Mouse (Mus musculus) lung, postnatal 0 days (tissue): ENCODE results near the gene Hoxd1. TPM values are rescaled to one million over a fixed set of nuclear protein-coding genes. Genes with fewer than 3 reads are reported as not detected.

ENCODE experiments used
- ATAC-seq: fragments of 200-750 bp; cut with Nextera tagmentation; 2 replicates; pipeline ENCODE4 v1.8.0; 2017; ENCODE audit warnings: moderate library complexity
- DNase-seq: peaks from one replicate; pipeline ENCODE4 v3.0.0-alpha.2; 2016; ENCODE audit warnings: low spot score
- H3K27ac ChIP-seq: fragments of 300-500 bp; sonication (generic); 2 replicates; pipeline ENCODE4 v1.5.1; 2014; ENCODE audit warnings: antibody characterized with exemption, mild to moderate bottlenecking, low read length, mixed read lengths
- H3K27me3 ChIP-seq: fragments of 300-500 bp; sonication (generic); replicated peaks from 2 replicates; pipeline ENCODE4 v1.6.1; 2014; ENCODE audit warnings: low read length, mixed read lengths; ENCODE audit not compliant: insufficient read depth
- H3K36me3 ChIP-seq: fragments of 300-500 bp; sonication (generic); 2 replicates; pipeline ENCODE4 v1.6.1; 2014; ENCODE audit warnings: low read length, mixed read lengths; ENCODE audit not compliant: insufficient read depth
- H3K4me1 ChIP-seq: fragments of 300-500 bp; sonication (generic); 2 replicates; pipeline ENCODE4 v1.6.1; 2014; ENCODE audit warnings: antibody characterized with exemption, low read depth, low read length, mixed read lengths; ENCODE audit not compliant: insufficient read depth
- H3K4me2 ChIP-seq: fragments of 300-500 bp; sonication (generic); replicated peaks from 2 replicates; pipeline ENCODE4 v1.6.1; 2014; ENCODE audit warnings: low read depth, mild to moderate bottlenecking, low read length, moderate library complexity, mixed read lengths
- H3K4me3 ChIP-seq: fragments of 300-500 bp; sonication (generic); 2 replicates; pipeline ENCODE4 v1.5.1; 2014; ENCODE audit warnings: low read depth, low read length
- H3K9ac ChIP-seq: fragments of 300-500 bp; sonication (generic); replicated peaks from 2 replicates; pipeline ENCODE4 v1.6.1; 2014; ENCODE audit warnings: low read depth, mild to moderate bottlenecking
- H3K9me3 ChIP-seq: fragments of 300-500 bp; sonication (generic); 2 replicates; pipeline ENCODE4 v1.6.1; 2016; ENCODE audit warnings: low read length, mixed read lengths
- CTCF ChIP-seq: IDR thresholded peaks from 2 replicates; pipeline ENCODE4 v1.5.1; 2016; ENCODE audit warnings: antibody characterized with exemption, mild to moderate bottlenecking
- EP300 ChIP-seq: IDR thresholded peaks from 2 replicates; pipeline ENCODE4 v1.6.1; 2016; ENCODE audit warnings: antibody characterized with exemption, mild to moderate bottlenecking, control low read depth
- WGBS: fragments of 180-500 bp; shearing (Covaris S2); extraction: QIAGEN DNeasy Blood & Tissue Kit; methylation state at CpG from one replicate; pipeline ENCODE4 v1.1.7; 2014; 5-methylcytosine and 5-hydroxymethylcytosine counted together
- polyA plus RNA-seq: library from polyadenylated mRNA; unstranded; fragments of >200 nt; fragmentation: Nextera tagmentation; extraction: Ambion mirVana; gene quantifications from 2 replicates; pipeline ENCODE4 v1.2.1, GENCODE M21; 2015

The Hoxd1 gene
- polyA plus RNA-seq, 1 experiment from 2014 or later = not detected

- no peaks in the 10 kb centered on the region for H3K4me1 ChIP-seq
- H3K36me3 ChIP-seq = no peaks in the 10 kb centered on the region
- WGBS = under 1% methylated on average over 42 of the region's 42 CpGs
Measured at GRCm38 (mm10) chr2:74735851-74736687, 26.7 kb upstream of the Hoxd1 start.

GRCm38 (mm10) chr2:74736688-74737577, 25.8 kb upstream of the Hoxd1 start:
- Histone ChIP-seq H3K4me2 (no peak overlapping the region), H3K4me3 (no peak overlapping the region), H3K9ac (no peak overlapping the region), H3K9me3 (no peaks in the 10 kb centered on the region), H3K36me3 (no peaks in the 10 kb centered on the region), H3K4me1 (no peaks in the 10 kb centered on the region), H3K27ac (no peak overlapping the region), H3K27me3 (peaks cover 89% of the 10 kb centered on the region)
- no peak for TF ChIP-seq EP300
- no peak for TF ChIP-seq CTCF
- ATAC-seq = no peak
- DNase-seq = no peak
- 5% methylated on average over 15 of the region's 15 CpGs for WGBS

More at GRCm38 (mm10) chr2:74735851-74736687, 26.7 kb upstream of the Hoxd1 start:
- ATAC-seq (no peak), DNase-seq (no peak)
- Histone ChIP-seq H3K9ac (no peak overlapping the region), H3K27me3 (peaks cover 89% of the 10 kb centered on the region), H3K4me2 (peak overlapping the region; percentile 42), H3K9me3 (no peaks in the 10 kb centered on the region), H3K27ac (no peak overlapping the region), H3K4me3 (peak overlapping the region; percentile 17)
- no peak for TF ChIP-seq EP300
- TF ChIP-seq CTCF = no peak

GRCm38 (mm10) chr2:74737578-74738070, 25.2 kb upstream of the Hoxd1 start:
- Histone ChIP-seq H3K9ac (no peak overlapping the region), H3K27me3 (peaks cover 86% of the 10 kb centered on the region), H3K27ac (no peak overlapping the region), H3K9me3 (no peaks in the 10 kb centered on the region), H3K4me1 (no peaks in the 10 kb centered on the region), H3K4me2 (no peak overlapping the region), H3K4me3 (no peak overlapping the region), H3K36me3 (no peaks in the 10 kb centered on the region)
- DNase-seq (no peak), ATAC-seq (no peak)
- WGBS = 10% methylated on average over 7 of the region's 7 CpGs
- no peak for TF ChIP-seq CTCF
- no peak for TF ChIP-seq EP300

- no peak overlapping the region for H3K27ac ChIP-seq
- H3K4me3 ChIP-seq = no peak overlapping the region
- no peaks in the 10 kb centered on the region for H3K36me3 ChIP-seq
- DNase-seq (no peak), ATAC-seq (no peak)
- no peak overlapping the region for H3K4me2 ChIP-seq
- no peaks in the 10 kb centered on the region for H3K4me1 ChIP-seq
- H3K9ac ChIP-seq = no peak overlapping the region
- 1% methylated on average over 20 of the region's 20 CpGs for WGBS
- TF ChIP-seq EP300 = no peak
- H3K27me3 ChIP-seq = peaks cover 90% of the 10 kb centered on the region
- no peaks in the 10 kb centered on the region for H3K9me3 ChIP-seq
Measured at GRCm38 (mm10) chr2:74738623-74739475, 23.9 kb upstream of the Hoxd1 start.

- no peak overlapping the region for H3K4me2 ChIP-seq
- no peaks in the 10 kb centered on the region for H3K36me3 ChIP-seq
- WGBS = 6% methylated on average over 2 of the region's 2 CpGs
- ATAC-seq (no peak), DNase-seq (no peak)
- no peak overlapping the region for H3K4me3 ChIP-seq
- H3K4me1 ChIP-seq = no peaks in the 10 kb centered on the region
- H3K9me3 ChIP-seq = no peaks in the 10 kb centered on the region
- H3K27ac ChIP-seq = no peak overlapping the region
- no peak for TF ChIP-seq EP300
- no peak for TF ChIP-seq CTCF
- H3K9ac ChIP-seq = no peak overlapping the region
- peaks cover 90% of the 10 kb centered on the region for H3K27me3 ChIP-seq
Measured at GRCm38 (mm10) chr2:74739476-74739800, 23.3 kb upstream of the Hoxd1 start.
